Mouse (Mus musculus): ENCODE results near the gene Naa16.

The Naa16 gene

DNA sequence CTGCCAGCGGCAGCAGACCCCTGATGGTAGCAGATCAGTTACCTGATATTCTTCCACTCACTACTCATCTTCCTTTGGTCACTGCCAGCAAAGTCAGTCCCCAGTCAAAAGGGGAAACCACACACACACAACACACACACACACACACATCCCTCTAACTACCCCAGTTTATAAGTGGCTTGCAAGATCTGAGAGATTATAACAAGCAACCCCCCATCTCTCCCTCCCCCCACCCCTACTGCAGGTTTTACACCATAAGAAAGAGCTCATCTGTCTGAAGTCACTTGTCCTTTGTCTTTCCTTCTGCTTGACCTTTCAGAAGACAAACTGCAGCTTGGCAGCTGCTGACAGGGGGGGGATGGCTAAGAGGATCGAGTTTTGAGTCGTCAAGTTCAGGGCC is 115.1 kb downstream of the Naa16 start:
- no peak for DNase-seq (ENCODE audit: low spot score in 2 of 2)
